Mouse (Mus musculus) liver (tissue): ENCODE data around the gene Lamb3.
"Not testable (repeated sequence)": the region's sequence is repeated elsewhere in the genome, so short reads cannot be mapped to it uniquely, and the experiment has no call there.

ENCODE experiments used
- DNase-seq: peaks from one replicate; pipeline ENCODE4 v3.0.0-alpha.2; 2020; ENCODE audit warnings: mixed read lengths

Lamb3 gene

GRCm38 (mm10) chr1:193250026-193250425, 42.5 kb downstream of the Lamb3 start:
- no peak for DNase-seq

- DNase-seq, result no peak
These were observed 43.9 kb downstream of the Lamb3 start for GRCm38 (mm10) chr1:193251386-193251785.

- DNase-seq, result no peak
These were observed 45.1 kb downstream of the Lamb3 start for GRCm38 (mm10) chr1:193252616-193253015.

GRCm38 (mm10) chr1:193253895-193254294, 46.4 kb downstream of the Lamb3 start:
- DNase-seq, result not testable (repeated sequence)

- DNase-seq, result no peak
These were observed 47.5 kb downstream of the Lamb3 start for GRCm38 (mm10) chr1:193255032-193255431.

GRCm38 (mm10) chr1:193255488-193256288, 48.2 kb downstream of the Lamb3 start:
- DNase-seq, result peak; percentile 56

- no peak for DNase-seq
These were observed 48.7 kb downstream of the Lamb3 start for GRCm38 (mm10) chr1:193256289-193256577.

GRCm38 (mm10) chr1:193256621-193257098, 49.2 kb downstream of the Lamb3 start:
- no peak for DNase-seq

GRCm38 (mm10) chr1:193259559-193259958, 52.1 kb downstream of the Lamb3 start:
- DNase-seq, result no peak

GRCm38 (mm10) chr1:193261897-193262548, 54.5 kb downstream of the Lamb3 start:
- DNase-seq, result no peak

- no peak for DNase-seq
These were observed 55.8 kb downstream of the Lamb3 start for GRCm38 (mm10) chr1:193263026-193263907.

- no peak for DNase-seq
These were observed 56.6 kb downstream of the Lamb3 start, which contains the start of gene Hsd11b1 for GRCm38 (mm10) chr1:193263955-193264598. Gene Hsd11b1 (minus strand): TSS chr1:193264075.

- no peak for DNase-seq
These were observed 58.2 kb downstream of the Lamb3 start for GRCm38 (mm10) chr1:193265734-193266133.

- DNase-seq, result no peak
These were observed 63.7 kb downstream of the Lamb3 start for GRCm38 (mm10) chr1:193270965-193271763.

GRCm38 (mm10) chr1:193272137-193272915, 64.8 kb downstream of the Lamb3 start:
- DNase-seq, result peak; percentile 24

- peak; percentile 73 for DNase-seq
These were observed 65.6 kb downstream of the Lamb3 start, which contains the start of gene G0s2 for GRCm38 (mm10) chr1:193272916-193273601. Gene G0s2 (minus strand): TSS chr1:193273217.

GRCm38 (mm10) chr1:193274407-193275071, 67.0 kb downstream of the Lamb3 start:
- DNase-seq, result peak; percentile 53

GRCm38 (mm10) chr1:193278414-193279045, 71.0 kb downstream of the Lamb3 start:
- DNase-seq, result no peak

- DNase-seq, result no peak
These were observed 72.0 kb downstream of the Lamb3 start for GRCm38 (mm10) chr1:193279492-193279891.
